Mouse (Mus musculus) bone marrow macrophage, adult 2 months (primary cell): Measurements from ENCODE around the gene Bcat1.

ENCODE experiments used
- CTCF ChIP-seq: IDR thresholded peaks from 2 replicates; pipeline ENCODE4 v1.5.1; 2012; ENCODE audit warnings: low read depth, mild to moderate bottlenecking, low read length, moderate library complexity
- POLR2A ChIP-seq: IDR thresholded peaks from 2 replicates; pipeline ENCODE4 v1.6.1; 2012; ENCODE audit warnings: mild to moderate bottlenecking, low read depth, low read length, borderline replicate concordance

- TF ChIP-seq CTCF (no peak), POLR2A (no peak)
These were observed 19.9 kb downstream of the Bcat1 start for GRCm38 (mm10) chr6:145056102-145056501.
